14 mouse cellular contexts compared by ENCODE assay signal in genomic region chr1:51856245-51856915, GRCm38 (mm10). TPM values are rescaled to one million over a fixed set of nuclear protein-coding genes. Genes with fewer than 3 reads are reported as not detected.
A peak's percentile ranks its signal among the peaks of the same experiment; 100 is the strongest.
DNase-seq lines count a peak whose midpoint lies in the region; ATAC-seq and TF ChIP-seq lines count a peak whose summit lies in the region.
"Had no signal": no experiment of that assay in that cellular context is flagged by ENCODE, and none has a peak within 500 bp of the region (broad histone marks: within the 10 kb centered on the region; RNA-seq: fewer than 3 reads in every experiment).

No protein-coding gene starts in this region.

- no peak for TF ChIP-seq CTCF in kidney, adult 2 months (conservative IDR thresholded peaks at IDR 0.05; ENCODE audit: insufficient read depth, insufficient read length, low read depth, low read length)
- no peak for TF ChIP-seq CTCF in stomach, postnatal 0 days (IDR thresholded peaks at IDR 0.05; ENCODE audit: low read depth)

- 71% methylated on average over 11 of the region's 11 CpGs for WGBS in kidney, adult 2 months
- WGBS in kidney, embryonic 14.5 days, result 80% methylated on average over 11 of the region's 11 CpGs
- 91% methylated on average over 11 of the region's 11 CpGs for WGBS in midbrain, embryonic 13.5 days
- WGBS in midbrain, embryonic 14.5 days, result 86% methylated on average over 11 of the region's 11 CpGs
- 58% methylated on average over 11 of the region's 11 CpGs for WGBS in liver, embryonic 16.5 days (ENCODE audit: insufficient replicate concordance)
- 50% methylated on average over 11 of the region's 11 CpGs for WGBS in stomach, postnatal 0 days

- H3K27me3 ChIP-seq in kidney, adult 2 months (replicated peaks; ENCODE audit: control insufficient read depth, insufficient read depth, low read length), result no peaks in the 10 kb centered on the region
- no peaks in the 10 kb centered on the region for H3K27me3 ChIP-seq in kidney, embryonic 14.5 days (ENCODE audit: control insufficient read depth, insufficient read depth, low read length)
- H3K27me3 ChIP-seq in midbrain, embryonic 13.5 days, result no peaks in the 10 kb centered on the region
- H3K27me3 ChIP-seq in midbrain, embryonic 14.5 days (ENCODE audit: control insufficient read depth, insufficient read depth, low read length), result no peaks in the 10 kb centered on the region
- H3K27me3 ChIP-seq in liver, embryonic 16.5 days (ENCODE audit: control insufficient read depth, insufficient read depth, low read depth, low read length), result no peaks in the 10 kb centered on the region
- H3K27me3 ChIP-seq in stomach, postnatal 0 days (ENCODE audit: control insufficient read depth, insufficient read depth, low read length), result no peaks in the 10 kb centered on the region
- H3K27me3 ChIP-seq: embryonic facial prominence, embryonic 13.5 days; heart, embryonic 15.5 days; limb, embryonic 12.5 days had no signal

- H3K4me2 ChIP-seq in kidney, embryonic 14.5 days (replicated peaks; ENCODE audit: low read depth, low read length), result no peak overlapping the region
- H3K4me2 ChIP-seq in midbrain, embryonic 13.5 days (replicated peaks), result no peak overlapping the region
- no peak overlapping the region for H3K4me2 ChIP-seq in midbrain, embryonic 14.5 days (ENCODE audit: low read length)
- no peak overlapping the region; the same call in 1 of the 2 replicates for H3K4me2 ChIP-seq in liver, embryonic 16.5 days (ENCODE audit: low read depth, low read length)
- H3K4me2 ChIP-seq in stomach, postnatal 0 days (replicated peaks; ENCODE audit: low read depth), result no peak overlapping the region
- H3K4me2 ChIP-seq: embryonic facial prominence, embryonic 13.5 days; heart, embryonic 15.5 days; limb, embryonic 12.5 days had no signal

- no peaks in the 10 kb centered on the region for H3K36me3 ChIP-seq in kidney, adult 2 months (ENCODE audit: control insufficient read depth, insufficient read depth, low read length)
- peaks cover 3% of the 10 kb centered on the region; the same call in 1 of the 2 replicates for H3K36me3 ChIP-seq in kidney, embryonic 14.5 days (ENCODE audit: control insufficient read depth, insufficient read depth, low read length)
- peaks cover 7% of the 10 kb centered on the region for H3K36me3 ChIP-seq in midbrain, embryonic 13.5 days
- H3K36me3 ChIP-seq in midbrain, embryonic 14.5 days (ENCODE audit: control insufficient read depth, insufficient read depth, low read length), result 0 out of 2 replicates have a peak, but pooled peaks cover 6% of the 10 kb centered on the region
- no peaks in the 10 kb centered on the region for H3K36me3 ChIP-seq in liver, embryonic 16.5 days (ENCODE audit: control insufficient read depth, insufficient read depth)
- no peaks in the 10 kb centered on the region for H3K36me3 ChIP-seq in stomach, postnatal 0 days (ENCODE audit: control insufficient read depth, insufficient read depth, low read length)
- H3K36me3 ChIP-seq: heart, embryonic 15.5 days had no signal

- TF ChIP-seq EP300 in stomach, postnatal 0 days (optimal IDR thresholded peaks at IDR 0.05), result no peak

- no peak overlapping the region for H3K9ac ChIP-seq in kidney, embryonic 14.5 days (ENCODE audit: low read depth, low read length)
- no peak overlapping the region for H3K9ac ChIP-seq in midbrain, embryonic 13.5 days (replicated peaks)
- no peak overlapping the region for H3K9ac ChIP-seq in midbrain, embryonic 14.5 days (replicated peaks; ENCODE audit: low read length)
- no peak overlapping the region for H3K9ac ChIP-seq in liver, embryonic 16.5 days (ENCODE audit: low read depth, low read length)
- H3K9ac ChIP-seq in stomach, postnatal 0 days (ENCODE audit: low read length), result no peak overlapping the region
- H3K9ac ChIP-seq: embryonic facial prominence, embryonic 13.5 days; heart, embryonic 15.5 days; limb, embryonic 12.5 days had no signal

- no peaks in the 10 kb centered on the region for H3K9me3 ChIP-seq in kidney, embryonic 14.5 days (ENCODE audit: control insufficient read depth, low read length)
- H3K9me3 ChIP-seq in midbrain, embryonic 13.5 days, result no peaks in the 10 kb centered on the region
- H3K9me3 ChIP-seq in midbrain, embryonic 14.5 days (ENCODE audit: control insufficient read depth, low read length), result no peaks in the 10 kb centered on the region
- H3K9me3 ChIP-seq in liver, embryonic 16.5 days (replicated peaks; ENCODE audit: control insufficient read depth, low read length), result no peaks in the 10 kb centered on the region
- no peaks in the 10 kb centered on the region for H3K9me3 ChIP-seq in stomach, postnatal 0 days (ENCODE audit: control insufficient read depth, low read length)
- H3K9me3 ChIP-seq: embryonic facial prominence, embryonic 13.5 days; heart, embryonic 15.5 days; limb, embryonic 12.5 days had no signal

- H3K4me1 ChIP-seq in kidney, adult 2 months (ENCODE audit: control insufficient read depth, insufficient read depth, low read length), result peaks cover 5% of the 10 kb centered on the region; the same call in 1 of the 2 replicates
- peaks cover 10% of the 10 kb centered on the region; the same call in 1 of the 2 replicates for H3K4me1 ChIP-seq in kidney, embryonic 14.5 days (ENCODE audit: control insufficient read depth, insufficient read depth, low read length)
- H3K4me1 ChIP-seq in midbrain, embryonic 13.5 days (replicated peaks), result peaks cover 5% of the 10 kb centered on the region; the same call in 1 of the 2 replicates
- H3K4me1 ChIP-seq in midbrain, embryonic 14.5 days (ENCODE audit: control insufficient read depth, insufficient read depth, low read length), result no peaks in the 10 kb centered on the region
- H3K4me1 ChIP-seq in liver, embryonic 16.5 days (ENCODE audit: control insufficient read depth, low read depth, low read length), result no peaks in the 10 kb centered on the region; the same call in 1 of the 2 replicates
- no peaks in the 10 kb centered on the region; the same call in 1 of the 2 replicates for H3K4me1 ChIP-seq in stomach, postnatal 0 days (replicated peaks; ENCODE audit: control insufficient read depth, insufficient read depth)

- H3K4me3 ChIP-seq in kidney, adult 2 months (ENCODE audit: insufficient read depth, low read depth, low read length), result no peak overlapping the region
- no peak overlapping the region for H3K4me3 ChIP-seq in kidney, embryonic 14.5 days (ENCODE audit: low read length)
- no peak overlapping the region for H3K4me3 ChIP-seq in midbrain, embryonic 13.5 days (replicated peaks)
- no peak overlapping the region for H3K4me3 ChIP-seq in midbrain, embryonic 14.5 days (replicated peaks; ENCODE audit: low read depth, low read length)
- H3K4me3 ChIP-seq in liver, embryonic 16.5 days (ENCODE audit: low read depth, low read length), result no peak overlapping the region
- no peak overlapping the region for H3K4me3 ChIP-seq in stomach, postnatal 0 days (ENCODE audit: low read depth, low read length)
- H3K4me3 ChIP-seq: embryonic facial prominence, embryonic 13.5 days; heart, embryonic 15.5 days; limb, embryonic 12.5 days had no signal

- H3K27ac ChIP-seq in kidney, adult 2 months (ENCODE audit: insufficient read depth, low read depth, low read length), result peak overlapping the region; percentile 35; the same call in 1 of the 2 replicates
- H3K27ac ChIP-seq in kidney, embryonic 14.5 days (ENCODE audit: low read depth, low read length), result no peak overlapping the region
- H3K27ac ChIP-seq in midbrain, embryonic 13.5 days, result no peak overlapping the region
- no peak overlapping the region for H3K27ac ChIP-seq in midbrain, embryonic 14.5 days (replicated peaks; ENCODE audit: low read depth, low read length)
- peak overlapping the region; percentile 72 for H3K27ac ChIP-seq in liver, embryonic 16.5 days (ENCODE audit: low read length)
- H3K27ac ChIP-seq in stomach, postnatal 0 days (replicated peaks), result no peak overlapping the region
- H3K27ac ChIP-seq: embryonic facial prominence, embryonic 13.5 days; heart, embryonic 15.5 days; limb, embryonic 12.5 days had no signal

- TF ChIP-seq POLR2A in kidney, adult 2 months (IDR thresholded peaks at IDR 0.05; ENCODE audit: low read depth, low read length), result no peak

- ATAC-seq in kidney, embryonic 14.5 days (ENCODE audit: low FRiP score, low TSS enrichment), result no peak
- ATAC-seq in midbrain, embryonic 13.5 days, result 0 out of 2 replicates have a peak, but pooled peaks have one; percentile 20
- no peak for ATAC-seq in midbrain, embryonic 14.5 days (ENCODE audit: low FRiP score, low TSS enrichment)
- ATAC-seq in liver, embryonic 16.5 days (ENCODE audit: low read depth), result peak; percentile 90
- peak; percentile 71 for ATAC-seq in stomach, postnatal 0 days (ENCODE audit: low FRiP score, low TSS enrichment)

- DNase-seq in kidney, adult 2 months, result peak; percentile 13
- DNase-seq in midbrain, embryonic 14.5 days, result no peak
- peak; percentile 24 for DNase-seq in stomach, postnatal 0 days (ENCODE audit: low spot score)
- no peak for DNase-seq in frontal cortex, adult 2 months (ENCODE audit: extremely low spot score in 1 of 2, low spot score in 1 of 2)
- DNase-seq in B cell, adult 2 months, result no peak
- DNase-seq: adrenal gland, postnatal 14 days; cerebellum, adult 9-10 months; gastrocnemius, postnatal 14 days had no signal

RNA-seq across cellular contexts. Expression of gene Myo1b, which starts 59.5 kb away (rescaled TPM):
- 5.8 and 5.9 TPM in 2 replicates for polyA plus RNA-seq in kidney, adult 2 months (2012; rRNA removed)
- 54.4 and 88.8 TPM in 2 replicates for polyA plus RNA-seq in kidney, embryonic 14.5 days (2014; fragmentation: Nextera tagmentation; extraction: Ambion mirVana)
- 91.0 and 92.2 TPM in 2 replicates for polyA plus RNA-seq in midbrain, embryonic 13.5 days (2015; fragmentation: Nextera tagmentation; extraction: Ambion mirVana)
- 60.4 and 93.1 TPM in 2 replicates for polyA plus RNA-seq in midbrain, embryonic 14.5 days (2014; fragmentation: Nextera tagmentation; extraction: Ambion mirVana)
- polyA plus RNA-seq in liver, embryonic 16.5 days (2015; fragmentation: Nextera tagmentation; extraction: Ambion mirVana), result 10.6 and 11.5 TPM in 2 replicates
- 31.7 and 38.3 TPM in 2 replicates for polyA plus RNA-seq in stomach, postnatal 0 days (2015; fragmentation: Nextera tagmentation; extraction: Ambion mirVana)
- polyA plus RNA-seq in frontal cortex, adult 2 months (2012; rRNA removed), result 20.0 and 20.4 TPM in 2 replicates

Comparison
In these comparisons a context has a peak if more than half of its experiments do, and no peak if none do; other contexts are left out.
1. H3K27ac ChIP-seq: peak in kidney, adult 2 months (single experiment) and liver, embryonic 16.5 days (single experiment); none in kidney, embryonic 14.5 days (single experiment), midbrain, embryonic 13.5 days (single experiment), midbrain, embryonic 14.5 days (single experiment) and stomach, postnatal 0 days (single experiment).
2. ATAC-seq: peak in midbrain, embryonic 13.5 days (single experiment), liver, embryonic 16.5 days (single experiment) and stomach, postnatal 0 days (single experiment); none in kidney, embryonic 14.5 days (single experiment) and midbrain, embryonic 14.5 days (single experiment).
3. DNase-seq: peak in kidney, adult 2 months (single experiment) and stomach, postnatal 0 days (single experiment); none in midbrain, embryonic 14.5 days (single experiment), frontal cortex, adult 2 months (0 of 2) and B cell, adult 2 months (0 of 2).